Mouse (Mus musculus) G1E (cell line): ENCODE results near the gene Gm16181.

ENCODE experiments used
- CTCF ChIP-seq: IDR thresholded peaks from 2 replicates; pipeline ENCODE4 v1.5.1; 2012; ENCODE audit warnings: low read depth, low read length, inconsistent platforms, mixed read lengths
- GATA1 ChIP-seq: IDR thresholded peaks from 2 replicates; pipeline ENCODE4 v1.6.1; 2012; ENCODE audit warnings: borderline replicate concordance, low read length, inconsistent platforms, mixed read lengths
- GATA2 ChIP-seq: IDR thresholded peaks from 2 replicates; pipeline ENCODE4 v1.6.1; 2012; ENCODE audit warnings: low read depth, low read length, inconsistent platforms, borderline replicate concordance
- POLR2AphosphoS5 ChIP-seq: IDR thresholded peaks from 2 replicates; pipeline ENCODE4 v1.6.1; 2012; ENCODE audit warnings: low read depth, low read length, inconsistent platforms; ENCODE audit not compliant: insufficient replicate concordance
- TAL1 ChIP-seq: conservative IDR thresholded peaks from 2 replicates; pipeline ENCODE4 v1.6.1; 2012; ENCODE audit warnings: low read depth, low read length, inconsistent platforms, mixed read lengths

- TF ChIP-seq CTCF (no peak), TAL1 (no peak), GATA1 (no peak), POLR2AphosphoS5 (no peak), GATA2 (no peak)
These were observed 29.9 kb downstream of the Gm16181 start for GRCm38 (mm10) chr17:35250348-35251120.
